Comparison of ENCODE assay signal across 28 mouse cellular contexts in the genomic region with DNA sequence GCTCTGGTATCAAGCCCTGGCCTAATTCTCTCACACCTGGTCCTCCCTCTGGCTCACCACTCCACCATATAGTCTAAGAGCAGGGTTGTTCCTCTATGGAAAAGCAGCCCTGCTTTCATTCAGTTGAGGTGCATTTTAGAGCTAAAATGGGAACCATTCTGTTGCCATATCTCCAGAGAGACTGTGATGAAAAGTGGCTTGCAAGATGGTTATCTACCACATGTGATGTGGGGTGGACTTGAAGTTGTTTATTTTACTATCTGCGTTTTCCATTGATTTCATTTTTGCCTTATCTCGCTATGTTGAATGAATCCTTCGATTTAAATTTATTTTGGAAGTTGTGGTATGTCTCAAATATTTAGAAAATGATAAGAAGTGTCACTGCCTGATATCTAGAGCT. TPM values are rescaled to one million over a fixed set of nuclear protein-coding genes. Genes with fewer than 3 reads are reported as not detected.
DNase-seq lines count a peak whose midpoint lies in the region; ATAC-seq and TF ChIP-seq lines count a peak whose summit lies in the region.
"Had no signal": no experiment of that assay in that cellular context is flagged by ENCODE, and none has a peak within 500 bp of the region (broad histone marks: within the 10 kb centered on the region; RNA-seq: fewer than 3 reads in every experiment).

No protein-coding gene starts in this region.

- no peak for ATAC-seq in liver, postnatal 0 days
- no peak for ATAC-seq in kidney, embryonic 15.5 days (replicated peaks; ENCODE audit: low FRiP score)
- ATAC-seq: forebrain, embryonic 13.5 days; forebrain, embryonic 16.5 days; Patski had no signal

- H3K4me1 ChIP-seq in liver, postnatal 0 days (ENCODE audit: insufficient read depth): peaks cover 24% of the 10 kb centered on the region
- H3K4me1 ChIP-seq in bone marrow, adult 2 months (ENCODE audit: control insufficient read depth, insufficient read depth, low read length): peaks cover 14% of the 10 kb centered on the region
- peaks cover 29% of the 10 kb centered on the region for H3K4me1 ChIP-seq in kidney, embryonic 15.5 days

- H3K4me3 ChIP-seq in liver, postnatal 0 days (ENCODE audit: low read depth, low read length): no peak overlapping the region
- H3K4me3 ChIP-seq in bone marrow, adult 2 months (replicated peaks; ENCODE audit: control insufficient read depth, low read depth, low read length): no peak overlapping the region
- no peak overlapping the region for H3K4me3 ChIP-seq in kidney, embryonic 15.5 days (replicated peaks)
- H3K4me3 ChIP-seq: embryonic facial prominence, embryonic 10.5 days; embryonic facial prominence, embryonic 12.5 days; forebrain, embryonic 13.5 days had no signal

- H3K9ac ChIP-seq in liver, postnatal 0 days (replicated peaks): no peak overlapping the region
- H3K9ac ChIP-seq in kidney, embryonic 15.5 days: no peak overlapping the region
- H3K9ac ChIP-seq: embryonic facial prominence, embryonic 12.5 days; forebrain, embryonic 13.5 days had no signal

- H3K36me3 ChIP-seq in liver, postnatal 0 days (replicated peaks; ENCODE audit: insufficient read depth, low read length): no peaks in the 10 kb centered on the region
- H3K36me3 ChIP-seq in kidney, embryonic 15.5 days: no peaks in the 10 kb centered on the region
- H3K36me3 ChIP-seq: embryonic facial prominence, embryonic 10.5 days; embryonic facial prominence, embryonic 12.5 days; G1E had no signal

- H3K9me3 ChIP-seq in liver, postnatal 0 days (ENCODE audit: low read length): no peaks in the 10 kb centered on the region
- no peaks in the 10 kb centered on the region for H3K9me3 ChIP-seq in kidney, embryonic 15.5 days (replicated peaks)
- H3K9me3 ChIP-seq: embryonic facial prominence, embryonic 10.5 days; embryonic facial prominence, embryonic 12.5 days; forebrain, embryonic 13.5 days; G1E had no signal

- WGBS in liver, postnatal 0 days (ENCODE audit: insufficient replicate concordance): 23% methylated on average over 3 of the region's 3 CpGs
- WGBS in bone marrow, adult 2 months: 50% methylated on average over 3 of the region's 3 CpGs
- WGBS in kidney, embryonic 15.5 days: 74% methylated on average over 3 of the region's 3 CpGs

- DNase-seq in liver, postnatal 0 days: no peak
- DNase-seq in liver: no peak
- no peak for DNase-seq in adrenal gland, postnatal 4 days (ENCODE audit: low spot score in 2 of 2)
- DNase-seq: adrenal gland, adult 8-10 months; adrenal gland, postnatal 14 days; adrenal gland, postnatal 36 days; cerebellum, adult 11-12 months; cerebellum, adult 2 months; cerebellum, adult 9-10 months; cerebellum, postnatal 10 days; cerebellum, postnatal 25 days had no signal

- H3K4me2 ChIP-seq in liver, postnatal 0 days (ENCODE audit: low read depth, low read length): no peak overlapping the region
- H3K4me2 ChIP-seq in kidney, embryonic 15.5 days: no peak overlapping the region
- H3K4me2 ChIP-seq: embryonic facial prominence, embryonic 12.5 days; forebrain, embryonic 13.5 days had no signal

- H3K27me3 ChIP-seq in liver, postnatal 0 days (ENCODE audit: insufficient read depth, low read length): no peaks in the 10 kb centered on the region
- peaks cover 2% of the 10 kb centered on the region; the same call in 1 of the 2 replicates for H3K27me3 ChIP-seq in kidney, embryonic 15.5 days
- H3K27me3 ChIP-seq: CH12.LX; embryonic facial prominence, embryonic 12.5 days; Patski had no signal

- no peak for TF ChIP-seq CTCF in liver, postnatal 0 days (IDR thresholded peaks at IDR 0.05; ENCODE audit: low read depth)
- no peak for TF ChIP-seq CTCF in bone marrow, adult 2 months (IDR thresholded peaks at IDR 0.05; ENCODE audit: control insufficient read depth, insufficient read depth, low read length)

- TF ChIP-seq POLR2A in bone marrow, adult 2 months (IDR thresholded peaks at IDR 0.05; ENCODE audit: borderline replicate concordance, control insufficient read depth, low read depth, low read length): no peak

- TF ChIP-seq EP300 in liver, postnatal 0 days (IDR thresholded peaks at IDR 0.05; ENCODE audit: low read depth): no peak

- H3K27ac ChIP-seq in liver, postnatal 0 days (ENCODE audit: low read depth): peak overlapping the region; percentile 29; the same call in 1 of the 2 replicates
- H3K27ac ChIP-seq in bone marrow, adult 2 months (ENCODE audit: control insufficient read depth, insufficient read depth, low read depth, low read length, poor library complexity): peak overlapping the region; percentile 57; the same call in 1 of the 2 replicates
- H3K27ac ChIP-seq in kidney, embryonic 15.5 days: no peak overlapping the region
- H3K27ac ChIP-seq: embryonic facial prominence, embryonic 10.5 days; embryonic facial prominence, embryonic 12.5 days; forebrain, embryonic 13.5 days had no signal

RNA-seq across cellular contexts. Expression of gene Eps8l3, which starts 30.2 kb away (rescaled TPM):
- polyA plus RNA-seq in liver, postnatal 0 days (2015; fragmentation: Nextera tagmentation; extraction: Ambion mirVana): not detected in 2 replicates
- not detected in 2 replicates for polyA plus RNA-seq in bone marrow, adult 2 months (2011; ENCODE audit: insufficient read depth, insufficient read length, low replicate concordance, missing spikeins)
- polyA plus RNA-seq in kidney, embryonic 15.5 days (2015; fragmentation: Nextera tagmentation; extraction: Ambion mirVana): 0.73 TPM in 1 of 2 replicates, not detected in the other
- total RNA-seq in adrenal gland, postnatal 4 days (2021): not detected
- total RNA-seq: adrenal gland, adult 18-20 months; adrenal gland, adult 8-10 months; adrenal gland, postnatal 14 days; adrenal gland, postnatal 36 days; CH12.LX; G1E had no signal
- polyA plus RNA-seq: activated CD4-positive, CD25-positive, alpha-beta regulatory T cell, adult 4 months; C2C12; CD4-positive, CD25-positive, alpha-beta regulatory T cell, adult 4 months; cortical plate, adult 2 months; embryonic facial prominence, embryonic 10.5 days; embryonic facial prominence, embryonic 12.5 days; embryonic facial prominence, embryonic 14.5 days; forebrain, embryonic 11.5 days; forebrain, embryonic 13.5 days; forebrain, embryonic 16.5 days; frontal cortex, adult 2 months; G1E; Patski had no signal

RNA-seq across cellular contexts. Expression of gene Gstm5, which starts 48.8 kb away (rescaled TPM):
- 126 and 134 TPM in 2 replicates for polyA plus RNA-seq in liver, postnatal 0 days (2015; fragmentation: Nextera tagmentation; extraction: Ambion mirVana)
- 40.9 and 62.6 TPM in 2 replicates for polyA plus RNA-seq in bone marrow, adult 2 months (2011; ENCODE audit: insufficient read depth, insufficient read length, low replicate concordance, missing spikeins)
- 162 and 169 TPM in 2 replicates for polyA plus RNA-seq in kidney, embryonic 15.5 days (2015; fragmentation: Nextera tagmentation; extraction: Ambion mirVana)
- total RNA-seq in adrenal gland, postnatal 4 days (2021): 10 to 100 TPM; 39.7 to 41.1 TPM
- total RNA-seq: G1E had no signal
- polyA plus RNA-seq: activated CD4-positive, CD25-positive, alpha-beta regulatory T cell, adult 4 months; G1E had no signal
